Mouse (Mus musculus) mouse trophoblast stem cell (cell line): ENCODE data around the gene Tmprss9.

Experiments
- in situ Hi-C, 2 experiments: fragments of 300-500 bp; cut with MseI, MboI; formaldehyde crosslinking; loops; 2 replicates in 1 of 2; 3 replicates in 1 of 2; pipeline ENCODE4 v1.15.1; 2025

Tmprss9 gene

GRCm38 (mm10) chr10:80871581-80871980, at the start of gene Tmprss9:
TSS of gene Tmprss9 (plus strand) at chr10:80871848.
- in situ Hi-C loops, result loop anchor here in 1 of 2 experiments (10.0 kb wide), 1 partner anchor 127 kb away; the partner anchor contains the start of gene Ap3d1

- in situ Hi-C loops, result loop anchor here in 1 of 2 experiments (5.0 kb wide), 1 partner anchor 60 kb away; no protein-coding TSS in a partner anchor
These were observed 49.7 kb upstream of the Tmprss9 start for GRCm38 (mm10) chr10:80821991-80822390.

GRCm38 (mm10) chr10:80822528-80822927, 49.1 kb upstream of the Tmprss9 start:
- in situ Hi-C loops, result loop anchor here in 1 of 2 experiments (5.0 kb wide), 1 partner anchor 60 kb away; no protein-coding TSS in a partner anchor

GRCm38 (mm10) chr10:80823316-80823715, 48.3 kb upstream of the Tmprss9 start:
- in situ Hi-C loops, result loop anchor here in 1 of 2 experiments (5.0 kb wide), 1 partner anchor 59 kb away; no protein-coding TSS in a partner anchor

GRCm38 (mm10) chr10:80823847-80824643, 47.6 kb upstream of the Tmprss9 start:
- in situ Hi-C loops, result loop anchor here in 1 of 2 experiments (5.0 kb wide), 1 partner anchor 58 kb away; no protein-coding TSS in a partner anchor

- in situ Hi-C loops, result loop anchor here (5.0 kb wide), 2 partner anchors 52 to 57 kb away; no protein-coding TSS in a partner anchor
These were observed 46.8 kb upstream of the Tmprss9 start for GRCm38 (mm10) chr10:80824827-80825226.

- in situ Hi-C loops, result loop anchor here in 1 of 2 experiments (5.0 kb wide), 1 partner anchor 51 kb away; no protein-coding TSS in a partner anchor
These were observed 45.2 kb upstream of the Tmprss9 start, which contains the start of gene Oaz1 for GRCm38 (mm10) chr10:80826151-80827062. TSS of gene Oaz1 (plus strand) at chr10:80826656.

- in situ Hi-C loops, result loop anchor here in 1 of 2 experiments (5.0 kb wide), 1 partner anchor 50 kb away; no protein-coding TSS in a partner anchor
These were observed 44.4 kb upstream of the Tmprss9 start for GRCm38 (mm10) chr10:80827063-80827869.

- in situ Hi-C loops, result loop anchor here in 1 of 2 experiments (5.0 kb wide), 1 partner anchor 49 kb away; no protein-coding TSS in a partner anchor
These were observed 43.7 kb upstream of the Tmprss9 start for GRCm38 (mm10) chr10:80827870-80828420.

- in situ Hi-C loops, result loop anchor here in 1 of 2 experiments (5.0 kb wide), 1 partner anchor 49 kb away; no protein-coding TSS in a partner anchor
These were observed 43.1 kb upstream of the Tmprss9 start for GRCm38 (mm10) chr10:80828587-80828986.

GRCm38 (mm10) chr10:80829359-80830278, 42.0 kb upstream of the Tmprss9 start:
- in situ Hi-C loops, result loop anchor here in 1 of 2 experiments (5.0 kb wide), 1 partner anchor 48 kb away; no protein-coding TSS in a partner anchor

GRCm38 (mm10) chr10:80831136-80831535, 40.5 kb upstream of the Tmprss9 start:
- in situ Hi-C loops, result no loop called here

GRCm38 (mm10) chr10:80832818-80833217, 38.8 kb upstream of the Tmprss9 start:
- in situ Hi-C loops, result no loop called here

- in situ Hi-C loops, result no loop called here
These were observed 36.0 kb upstream of the Tmprss9 start for GRCm38 (mm10) chr10:80835617-80836016.

GRCm38 (mm10) chr10:80836949-80837379, 34.7 kb upstream of the Tmprss9 start:
- in situ Hi-C loops, result no loop called here

GRCm38 (mm10) chr10:80837827-80838226, 33.8 kb upstream of the Tmprss9 start:
- in situ Hi-C loops, result no loop called here

- in situ Hi-C loops, result no loop called here
These were observed 33.2 kb upstream of the Tmprss9 start for GRCm38 (mm10) chr10:80838346-80838912.

- in situ Hi-C loops, result no loop called here
These were observed 31.8 kb upstream of the Tmprss9 start for GRCm38 (mm10) chr10:80839848-80840247.

GRCm38 (mm10) chr10:80841685-80842084, 30.0 kb upstream of the Tmprss9 start:
- in situ Hi-C loops, result no loop called here
